ENCODE assay signal across 8 mouse cellular contexts in the genomic region with DNA sequence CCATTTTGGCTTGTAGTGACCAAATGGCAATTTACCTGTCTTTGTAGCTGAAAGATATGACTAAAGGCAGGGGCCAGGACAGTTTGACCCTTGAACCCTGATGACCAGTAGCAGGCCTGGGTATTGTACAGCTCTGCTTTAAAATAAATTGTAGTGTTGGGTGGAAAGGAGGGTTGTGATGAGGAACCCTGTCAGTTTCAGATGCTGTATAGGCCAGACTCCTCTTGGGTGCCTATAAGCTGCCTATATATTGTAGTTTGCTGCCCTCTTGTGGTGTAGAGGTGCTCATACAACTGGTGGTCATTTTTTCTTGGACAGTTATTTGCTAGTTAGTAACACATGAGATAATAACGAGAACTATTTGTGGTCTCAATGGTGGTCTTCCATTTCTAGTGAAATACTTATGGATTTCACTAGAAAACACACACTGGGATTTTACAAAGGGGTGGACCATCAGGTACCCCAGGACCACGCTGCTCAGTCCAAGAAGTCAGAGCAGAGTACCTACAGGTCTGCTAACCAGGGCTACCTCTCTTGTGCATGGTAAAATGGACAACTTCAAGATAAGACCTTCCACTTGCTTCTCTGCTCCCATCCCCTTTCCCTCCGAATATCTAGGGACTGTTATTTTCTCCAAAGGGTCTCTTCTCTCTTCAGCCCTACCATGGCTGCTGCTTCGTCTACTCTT. TPM values are rescaled to one million over a fixed set of nuclear protein-coding genes. Genes with fewer than 3 reads are reported as not detected.
DNase-seq lines count a peak whose midpoint lies in the region; ATAC-seq lines count a peak whose summit lies in the region.

No protein-coding gene starts in this region.

- H3K9me3 ChIP-seq in heart, embryonic 15.5 days (replicated peaks) = no peaks in the 10 kb centered on the region
- H3K9me3 ChIP-seq in kidney, embryonic 15.5 days (replicated peaks) = no peaks in the 10 kb centered on the region
- H3K9me3 ChIP-seq in liver, embryonic 16.5 days (replicated peaks; ENCODE audit: control insufficient read depth, low read length) = no peaks in the 10 kb centered on the region
- H3K9me3 ChIP-seq in neural tube, embryonic 12.5 days = no peaks in the 10 kb centered on the region

- DNase-seq in CD4-positive helper T cell, adult 2 months (ENCODE audit: low read depth, low spot score) = peak; percentile 79
- DNase-seq in T-cell, adult 2 months (ENCODE audit: low spot score) = peak; percentile 67
- DNase-seq in embryo, embryonic 11 days = peak; percentile 82
- DNase-seq in urinary bladder, postnatal 14 days (ENCODE audit: low spot score) = no peak

- no peak overlapping the region for H3K4me3 ChIP-seq in heart, embryonic 15.5 days
- H3K4me3 ChIP-seq in kidney, embryonic 15.5 days (replicated peaks) = no peak overlapping the region
- H3K4me3 ChIP-seq in liver, embryonic 16.5 days (ENCODE audit: low read depth, low read length) = no peak overlapping the region
- H3K4me3 ChIP-seq in neural tube, embryonic 12.5 days = no peak overlapping the region

- 0 out of 2 replicates have a peak, but pooled peaks cover 8% of the 10 kb centered on the region for H3K36me3 ChIP-seq in heart, embryonic 15.5 days
- peaks cover 16% of the 10 kb centered on the region for H3K36me3 ChIP-seq in kidney, embryonic 15.5 days
- no peaks in the 10 kb centered on the region for H3K36me3 ChIP-seq in liver, embryonic 16.5 days (ENCODE audit: control insufficient read depth, insufficient read depth)
- H3K36me3 ChIP-seq in neural tube, embryonic 12.5 days = 0 out of 2 replicates have a peak, but pooled peaks cover 3% of the 10 kb centered on the region

- no peak overlapping the region for H3K27ac ChIP-seq in heart, embryonic 15.5 days
- no peak overlapping the region for H3K27ac ChIP-seq in kidney, embryonic 15.5 days
- H3K27ac ChIP-seq in liver, embryonic 16.5 days (ENCODE audit: low read length) = no peak overlapping the region
- no peak overlapping the region for H3K27ac ChIP-seq in neural tube, embryonic 12.5 days

- peaks cover 21% of the 10 kb centered on the region for H3K4me1 ChIP-seq in heart, embryonic 15.5 days (replicated peaks)
- H3K4me1 ChIP-seq in kidney, embryonic 15.5 days = peaks cover 16% of the 10 kb centered on the region
- peaks cover 6% of the 10 kb centered on the region; the same call in 1 of the 2 replicates for H3K4me1 ChIP-seq in liver, embryonic 16.5 days (ENCODE audit: control insufficient read depth, low read depth, low read length)
- 0 out of 2 replicates have a peak, but pooled peaks cover 3% of the 10 kb centered on the region for H3K4me1 ChIP-seq in neural tube, embryonic 12.5 days

- peak; percentile 29; the same call in 1 of the 2 replicates for ATAC-seq in heart, embryonic 15.5 days (replicated peaks; ENCODE audit: insufficient number of reproducible peaks, insufficient read depth, low FRiP score, low read depth)
- ATAC-seq in kidney, embryonic 15.5 days (replicated peaks; ENCODE audit: low FRiP score) = peak; percentile 74
- peak; percentile 32; the same call in 1 of the 2 replicates for ATAC-seq in liver, embryonic 16.5 days (ENCODE audit: low read depth)
- peak; percentile 81 for ATAC-seq in neural tube, embryonic 12.5 days (ENCODE audit: low FRiP score, low read depth)

- H3K4me2 ChIP-seq in heart, embryonic 15.5 days = no peak overlapping the region
- no peak overlapping the region for H3K4me2 ChIP-seq in kidney, embryonic 15.5 days
- no peak overlapping the region for H3K4me2 ChIP-seq in liver, embryonic 16.5 days (ENCODE audit: low read depth, low read length)
- no peak overlapping the region for H3K4me2 ChIP-seq in neural tube, embryonic 12.5 days (replicated peaks)

- H3K27me3 ChIP-seq in heart, embryonic 15.5 days = no peaks in the 10 kb centered on the region
- no peaks in the 10 kb centered on the region for H3K27me3 ChIP-seq in kidney, embryonic 15.5 days
- no peaks in the 10 kb centered on the region for H3K27me3 ChIP-seq in liver, embryonic 16.5 days (ENCODE audit: control insufficient read depth, insufficient read depth, low read depth, low read length)
- no peaks in the 10 kb centered on the region for H3K27me3 ChIP-seq in neural tube, embryonic 12.5 days (replicated peaks)

- WGBS in heart, embryonic 15.5 days = 47% methylated on average over 4 of the region's 4 CpGs
- WGBS in kidney, embryonic 15.5 days = 55% methylated on average over 4 of the region's 4 CpGs
- WGBS in liver, embryonic 16.5 days (ENCODE audit: insufficient replicate concordance) = 41% methylated on average over 4 of the region's 4 CpGs
- WGBS in neural tube, embryonic 12.5 days = 57% methylated on average over 4 of the region's 4 CpGs

- no peak overlapping the region for H3K9ac ChIP-seq in heart, embryonic 15.5 days
- H3K9ac ChIP-seq in kidney, embryonic 15.5 days = no peak overlapping the region
- no peak overlapping the region for H3K9ac ChIP-seq in liver, embryonic 16.5 days (ENCODE audit: low read depth, low read length)
- H3K9ac ChIP-seq in neural tube, embryonic 12.5 days = no peak overlapping the region

RNA-seq across cellular contexts. Expression of a gene that starts 22.6 kb away (rescaled TPM):
- polyA plus RNA-seq in heart, embryonic 15.5 days (2015; fragmentation: Nextera tagmentation; extraction: Ambion mirVana) = 0.30 and 0.44 TPM in 2 replicates
- not detected in 2 replicates for polyA plus RNA-seq in kidney, embryonic 15.5 days (2015; fragmentation: Nextera tagmentation; extraction: Ambion mirVana)
- not detected in 2 replicates for polyA plus RNA-seq in liver, embryonic 16.5 days (2015; fragmentation: Nextera tagmentation; extraction: Ambion mirVana)
- not detected in 2 replicates for polyA plus RNA-seq in neural tube, embryonic 12.5 days (2016; fragmentation: Nextera tagmentation; extraction: Ambion mirVana)

RNA-seq across cellular contexts. Expression of a gene that starts 25.1 kb away (rescaled TPM):
- polyA plus RNA-seq in heart, embryonic 15.5 days (2015; fragmentation: Nextera tagmentation; extraction: Ambion mirVana) = 15.4 and 16.1 TPM in 2 replicates
- polyA plus RNA-seq in kidney, embryonic 15.5 days (2015; fragmentation: Nextera tagmentation; extraction: Ambion mirVana) = 19.4 and 22.0 TPM in 2 replicates
- 6.4 and 8.0 TPM in 2 replicates for polyA plus RNA-seq in liver, embryonic 16.5 days (2015; fragmentation: Nextera tagmentation; extraction: Ambion mirVana)
- polyA plus RNA-seq in neural tube, embryonic 12.5 days (2016; fragmentation: Nextera tagmentation; extraction: Ambion mirVana) = 15.9 and 16.5 TPM in 2 replicates

Comparison
In these comparisons a context has a peak if more than half of its experiments do, and no peak if none do; other contexts are left out.
1. ATAC-seq: peak in every context shown above with its lines; median percentile 81 in neural tube, embryonic 12.5 days; 74 in kidney, embryonic 15.5 days; 32 in liver, embryonic 16.5 days; 29 in heart, embryonic 15.5 days.